Mouse (Mus musculus) embryo, embryonic 9.5 days (tissue): Measurements from ENCODE around the gene Gm49510.

Source experiments
- DNase-seq: peaks from one replicate; pipeline ENCODE4 v3.0.0-alpha.2; 2017; ENCODE audit errors: extremely low spot score

Gene Gm49510

GRCm38 (mm10) chr15:78899409-78899739 is at the start of gene Gm49510:
Gene Gm49510, plus strand, starts transcription at chr15:78899667.
- DNase-seq, result no peak

GRCm38 (mm10) chr15:78850059-78850824 is 49.2 kb upstream of the Gm49510 start:
- no peak for DNase-seq

GRCm38 (mm10) chr15:78850944-78851343 is 48.5 kb upstream of the Gm49510 start:
- DNase-seq, result no peak

- DNase-seq, result peak; percentile 89
Measured at GRCm38 (mm10) chr15:78851505-78852153, 47.8 kb upstream of the Gm49510 start.

- no peak for DNase-seq
Measured at GRCm38 (mm10) chr15:78855303-78855965, 44.0 kb upstream of the Gm49510 start, which contains the start of gene Lgals2. Gene Lgals2, minus strand, starts transcription at chr15:78855529.

- DNase-seq, result no peak
Measured at GRCm38 (mm10) chr15:78857009-78857408, 42.5 kb upstream of the Gm49510 start.

- no peak for DNase-seq
Measured at GRCm38 (mm10) chr15:78859311-78859710, 40.2 kb upstream of the Gm49510 start.

- DNase-seq, result no peak
Measured at GRCm38 (mm10) chr15:78859714-78860113, 39.8 kb upstream of the Gm49510 start.

GRCm38 (mm10) chr15:78862280-78862679 is 37.2 kb upstream of the Gm49510 start:
- DNase-seq, result no peak

- no peak for DNase-seq
Measured at GRCm38 (mm10) chr15:78863154-78863553, 36.3 kb upstream of the Gm49510 start.

- no peak for DNase-seq
Measured at GRCm38 (mm10) chr15:78863852-78864253, 35.6 kb upstream of the Gm49510 start.

GRCm38 (mm10) chr15:78868398-78868797 is 31.1 kb upstream of the Gm49510 start:
- DNase-seq, result peak; percentile 64

- DNase-seq, result no peak
Measured at GRCm38 (mm10) chr15:78868826-78869233, 30.6 kb upstream of the Gm49510 start.

- DNase-seq, result peak; percentile 56
Measured at GRCm38 (mm10) chr15:78869775-78870174, 29.7 kb upstream of the Gm49510 start.

GRCm38 (mm10) chr15:78872021-78872608 is 27.4 kb upstream of the Gm49510 start:
- DNase-seq, result no peak

GRCm38 (mm10) chr15:78873803-78874435 is 25.5 kb upstream of the Gm49510 start:
- no peak for DNase-seq

- no peak for DNase-seq
Measured at GRCm38 (mm10) chr15:78874989-78875388, 24.5 kb upstream of the Gm49510 start.

GRCm38 (mm10) chr15:78875537-78875936 is 23.9 kb upstream of the Gm49510 start:
- no peak for DNase-seq

- peak; percentile 87 for DNase-seq
Measured at GRCm38 (mm10) chr15:78876258-78876696, 23.2 kb upstream of the Gm49510 start.

- peak; percentile 96 for DNase-seq
Measured at GRCm38 (mm10) chr15:78876991-78877809, 22.3 kb upstream of the Gm49510 start, which contains the start of gene Gga1. Gene Gga1, plus strand, starts transcription at chr15:78877190.
